Mouse (Mus musculus): ENCODE measurements around the gene St3gal5.

- TF ChIP-seq CTCF (IDR thresholded peaks at IDR 0.05; ENCODE audit: low read depth): no peak
- peak; percentile 57 for TF ChIP-seq EP300 (IDR thresholded peaks at IDR 0.05; ENCODE audit: low read depth)
These were observed 13.2 kb downstream of the St3gal5 start for GRCm38 (mm10) chr6:72110577-72110976.
